Mouse (Mus musculus): Measurements from ENCODE around the gene Pkd1l2.

The Pkd1l2 gene

DNA sequence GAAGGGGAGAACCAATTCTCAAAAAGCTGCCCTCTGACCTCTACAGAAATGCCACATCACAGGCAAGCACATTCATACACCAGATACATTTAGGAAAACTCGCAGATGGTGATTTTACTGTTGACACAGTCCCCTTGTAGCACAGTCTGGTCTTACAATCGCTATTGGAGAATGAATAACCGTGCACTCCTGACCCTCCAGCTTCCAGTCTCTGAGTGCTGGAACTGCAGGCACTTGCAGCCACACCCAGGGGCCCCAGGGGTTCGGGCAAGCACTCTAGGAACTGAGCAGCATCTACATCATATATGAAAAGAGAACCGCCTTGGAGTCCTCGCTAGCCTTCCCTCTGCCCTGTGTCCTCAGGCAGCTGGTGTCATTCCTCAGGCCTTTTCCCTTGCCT is 50.8 kb downstream of the Pkd1l2 start:
- DNase-seq, result no peak

DNA sequence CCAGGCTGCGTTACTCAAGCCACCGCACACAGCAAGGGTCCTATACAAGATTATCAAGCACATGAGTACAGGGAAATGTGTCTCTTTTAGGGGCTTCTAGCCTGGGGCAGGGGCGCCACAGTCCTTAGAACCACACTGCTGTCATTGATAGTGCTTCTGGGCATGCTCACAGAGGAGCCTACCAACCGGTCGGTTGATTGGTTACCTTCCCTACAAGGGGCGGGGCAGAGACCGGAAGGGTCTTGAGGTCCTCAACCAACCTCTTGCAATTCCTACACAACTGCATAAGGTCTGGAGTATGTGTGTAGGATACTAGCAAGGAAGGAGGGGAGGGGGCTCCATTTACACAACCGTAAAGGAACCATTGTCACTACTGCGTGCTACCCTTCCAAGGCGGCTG is 53.6 kb downstream of the Pkd1l2 start:
- no peak for DNase-seq

DNA sequence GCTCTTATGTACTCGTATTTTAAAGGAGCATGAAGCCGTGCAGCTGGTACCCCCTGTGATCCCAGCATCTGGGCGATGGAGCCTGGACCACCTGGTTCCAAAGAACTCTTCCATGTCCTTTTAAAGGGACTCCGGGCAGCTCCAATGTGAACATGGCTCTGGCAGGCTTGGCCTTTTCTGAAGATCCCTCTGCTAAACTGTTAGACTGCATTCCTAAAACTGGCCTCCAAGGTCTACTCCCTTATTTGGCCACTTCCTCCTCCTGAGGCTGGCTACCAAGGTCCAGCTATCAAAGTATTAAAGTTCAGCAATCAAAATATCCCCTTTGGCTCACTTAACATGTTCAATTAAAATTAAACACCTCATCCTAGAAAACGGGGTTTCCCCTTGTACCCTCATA is 54.6 kb downstream of the Pkd1l2 start:
- no peak for DNase-seq

DNA sequence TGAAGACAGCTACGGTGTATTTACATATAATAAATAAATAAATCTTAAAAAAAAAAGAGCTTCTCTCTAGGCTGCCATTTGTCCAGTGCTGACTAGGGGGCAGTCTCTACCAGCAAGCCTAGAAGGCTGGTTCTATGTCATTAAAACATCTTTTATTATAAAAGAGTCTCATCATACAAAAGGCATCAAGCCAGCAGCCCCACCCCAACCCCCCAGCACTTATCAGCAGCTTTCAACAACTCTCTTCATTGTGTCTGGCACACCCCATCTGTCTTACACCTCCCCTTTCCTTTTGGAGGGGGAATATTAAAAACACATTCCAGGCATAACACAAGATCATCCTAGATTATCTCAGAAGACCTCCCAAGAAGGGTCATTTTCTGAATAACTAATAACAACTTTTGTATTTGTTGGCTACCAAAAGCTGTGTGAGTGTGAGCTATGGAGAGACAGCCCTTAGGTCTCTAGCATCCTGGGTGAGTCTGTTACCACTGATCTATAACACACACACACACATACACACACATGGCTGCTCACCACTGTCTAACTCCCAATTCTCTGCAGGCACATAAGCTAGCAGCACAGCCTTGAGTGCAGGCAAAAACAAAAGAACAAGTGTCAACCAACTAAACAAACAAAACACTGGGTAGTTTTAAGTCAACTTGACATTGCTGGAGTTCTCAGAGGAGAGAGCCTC is 59.8 kb downstream of the Pkd1l2 start:
- DNase-seq, result no peak

DNA sequence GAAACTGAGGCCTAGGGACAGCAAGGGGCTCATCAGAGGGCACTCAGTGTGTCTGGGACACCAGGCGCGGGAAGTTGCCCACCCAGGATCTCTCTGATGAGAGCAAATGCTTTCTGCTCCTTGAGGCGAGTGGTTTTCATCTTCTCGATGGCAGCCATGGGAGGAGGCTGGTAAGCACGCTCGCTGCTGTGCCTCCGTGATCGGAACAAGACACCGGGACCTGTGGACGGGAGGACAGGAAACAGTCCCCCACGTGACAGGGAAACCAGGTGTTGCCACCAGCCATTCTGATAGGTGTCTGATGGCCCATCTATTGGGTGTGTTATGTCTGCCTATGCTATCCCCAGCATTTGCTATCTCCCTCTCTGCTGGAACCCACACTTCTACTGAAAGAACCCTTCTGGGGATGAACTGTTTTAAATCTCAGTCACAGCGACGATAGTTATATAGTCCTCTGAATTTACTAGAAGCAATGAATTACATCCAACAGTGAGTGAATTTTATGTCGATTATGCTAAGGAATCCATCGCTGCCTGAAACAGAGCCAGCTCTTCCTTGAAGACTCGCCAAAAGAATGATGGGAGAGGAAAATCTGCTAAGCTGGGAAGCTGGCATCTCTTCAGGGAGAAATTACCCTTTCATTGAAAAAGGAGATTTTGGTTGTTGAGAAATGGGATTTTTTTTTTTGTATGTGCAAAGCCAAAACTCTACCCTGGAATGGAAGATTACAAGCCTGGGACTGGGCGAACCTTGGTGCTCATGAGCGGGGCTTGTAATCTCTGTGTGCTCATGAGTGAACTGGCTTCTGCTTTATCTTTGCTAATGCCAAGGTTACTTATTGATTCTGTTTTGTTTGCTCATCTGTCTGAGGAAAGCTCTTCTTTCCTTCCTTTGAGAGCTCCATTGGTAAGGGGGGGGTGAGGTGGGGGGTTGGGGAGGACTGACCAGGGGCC is 62.6 kb downstream of the Pkd1l2 start:
- DNase-seq, result no peak

DNA sequence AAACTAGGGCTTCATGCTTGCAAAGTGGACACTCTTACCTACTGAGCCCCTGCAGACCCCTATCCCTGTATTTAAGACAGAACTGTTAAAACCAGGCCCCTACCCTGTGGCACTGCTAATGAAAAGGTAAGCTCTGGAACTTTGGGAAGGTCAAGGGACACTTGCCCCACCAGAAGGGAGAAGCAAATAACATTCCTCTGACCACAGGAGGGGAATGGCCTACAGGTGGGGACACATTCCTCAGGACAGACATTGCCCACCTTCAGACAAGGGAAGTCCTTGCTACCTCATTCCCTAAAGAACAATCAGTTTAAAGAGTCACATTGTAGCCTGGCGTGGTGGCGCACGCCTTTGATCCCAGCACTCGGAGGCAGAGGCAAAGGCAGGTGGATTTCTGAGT is 64.4 kb downstream of the Pkd1l2 start:
- DNase-seq, result no peak

DNA sequence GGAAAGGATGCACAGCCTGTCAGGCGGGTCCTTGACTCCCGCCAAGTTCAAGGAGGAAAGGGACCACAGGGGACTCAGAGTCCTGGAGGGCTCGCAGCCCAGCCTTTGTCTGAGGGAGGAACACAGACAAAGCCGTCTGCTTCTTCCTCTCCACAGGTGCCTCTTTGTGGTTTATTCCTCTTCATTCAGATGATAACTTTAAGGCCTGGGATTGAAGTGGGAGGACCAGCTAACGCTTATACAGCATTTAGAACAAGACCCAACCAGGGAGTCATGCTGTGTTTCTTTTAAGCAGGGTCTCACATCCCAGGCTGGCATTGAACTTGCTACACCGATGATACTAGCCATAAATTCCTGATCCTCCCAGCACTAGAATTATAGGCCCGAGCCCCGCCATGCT is 65.2 kb downstream of the Pkd1l2 start:
- DNase-seq, result no peak

DNA sequence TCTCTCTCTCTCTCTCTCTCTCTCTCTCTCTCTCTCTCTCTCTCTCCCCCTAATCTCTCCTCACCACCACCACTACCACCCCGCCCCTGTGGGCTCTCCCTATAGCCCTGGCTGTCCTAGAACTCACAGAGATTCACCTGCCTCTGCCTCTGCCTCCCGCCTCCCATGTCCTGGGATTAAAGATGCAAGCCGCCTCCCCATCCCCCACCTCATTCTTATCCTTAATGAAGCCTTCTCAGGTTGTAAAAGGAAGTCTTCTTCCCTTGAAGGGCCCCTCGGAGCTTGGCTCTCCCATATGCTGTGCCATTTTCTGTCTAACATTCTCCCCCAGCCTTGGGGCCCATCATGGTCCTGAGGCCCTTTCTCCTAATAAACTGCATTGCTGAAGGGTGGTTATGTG is 66.6 kb downstream of the Pkd1l2 start:
- no peak for DNase-seq

DNA sequence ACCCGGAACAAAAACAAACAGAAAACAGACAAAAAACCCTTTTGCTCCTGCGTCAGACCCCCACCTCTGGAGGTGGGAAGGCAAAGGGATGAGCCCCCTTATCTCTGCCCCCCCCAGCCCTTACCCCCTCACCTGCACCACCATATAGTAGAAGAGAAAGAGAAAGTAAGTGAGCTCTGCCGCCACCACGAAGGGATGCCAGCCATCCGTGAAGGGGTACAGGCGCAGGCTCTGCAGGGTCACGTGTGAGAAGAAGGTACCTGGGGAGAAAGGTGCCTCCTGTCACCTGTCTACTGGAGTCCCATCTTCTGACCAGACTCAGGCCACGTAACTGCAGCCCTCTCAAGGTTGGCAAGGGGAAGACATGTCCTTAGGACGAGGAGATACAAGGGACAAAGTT is 70.9 kb downstream of the Pkd1l2 start:
- DNase-seq, result peak; percentile 37 to 55

DNA sequence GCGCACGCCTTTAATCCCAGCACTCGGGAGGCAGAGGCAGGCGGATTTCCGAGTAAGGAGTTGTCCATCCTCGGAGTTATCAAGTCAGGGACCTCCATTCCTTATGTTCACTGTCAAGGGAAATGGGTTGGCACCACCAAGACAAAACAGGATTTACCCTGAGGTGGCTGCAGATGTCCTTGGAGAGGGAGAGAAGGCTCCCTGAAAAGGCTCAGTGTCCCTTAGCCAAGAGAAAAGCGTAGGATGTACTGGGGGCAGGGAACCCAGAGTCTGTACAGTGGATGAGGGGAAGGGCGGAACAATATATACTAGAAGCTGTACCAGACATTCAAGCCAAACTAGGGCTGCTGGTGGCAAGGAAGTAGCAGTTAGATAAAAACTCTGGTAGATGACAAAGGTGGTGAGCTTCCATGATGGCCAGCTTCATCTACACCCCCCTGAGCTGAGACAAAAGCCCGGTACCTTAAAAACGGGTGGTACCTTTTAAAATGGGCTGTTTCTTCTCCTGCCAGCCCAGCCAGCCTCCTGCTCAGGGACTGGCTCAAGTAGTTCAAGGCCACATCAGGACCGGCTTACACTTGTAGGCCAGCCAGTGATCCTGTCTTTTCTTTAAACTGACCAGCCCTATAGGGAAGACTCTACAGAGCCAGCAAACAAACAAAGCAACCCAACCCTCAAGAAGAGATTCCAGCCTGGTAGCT is 88.1 kb downstream of the Pkd1l2 start:
- DNase-seq, result no peak

DNA sequence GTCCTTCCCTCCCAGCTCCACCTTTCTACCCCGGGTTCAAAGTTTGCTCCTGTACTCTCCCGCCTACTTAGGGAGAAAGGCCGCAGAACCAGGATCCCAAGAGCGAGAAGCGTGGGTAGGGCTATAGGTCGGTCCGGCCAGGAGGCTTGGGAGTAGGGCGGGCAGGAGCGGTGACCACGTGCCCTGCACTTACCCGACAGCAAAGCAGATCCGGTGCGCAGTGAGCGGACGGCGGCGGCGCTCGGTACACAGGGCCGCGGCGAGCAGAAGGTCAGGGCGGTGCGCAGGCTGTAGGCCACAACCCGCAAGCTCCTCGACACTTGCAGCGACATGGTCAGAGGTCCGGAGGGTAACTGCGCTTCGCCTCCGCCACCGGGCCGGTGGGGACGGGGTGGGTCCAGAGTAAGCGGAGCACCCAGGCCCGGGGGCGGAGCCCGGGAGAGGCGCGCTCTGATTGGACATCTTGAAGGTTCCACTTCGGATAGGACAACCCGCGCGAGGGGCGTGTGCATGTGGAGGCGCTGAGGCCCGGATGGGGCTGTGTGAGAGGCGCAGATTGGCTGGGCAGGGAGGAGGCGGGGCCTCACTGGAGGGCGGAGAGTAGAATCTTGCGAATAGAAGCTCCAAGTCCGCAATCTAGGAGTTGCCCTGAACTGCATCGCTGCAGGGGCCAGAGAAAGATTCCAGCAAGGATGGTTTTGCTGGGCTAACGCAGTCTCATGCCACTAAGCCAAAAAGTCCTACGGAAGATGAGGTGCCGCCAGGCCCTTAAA is 89.0 kb downstream of the Pkd1l2 start, which contains the start of gene Gcsh:
Gene Gcsh (minus strand): TSS at position 443 of the 773 bp plus-strand sequence.
- DNase-seq, result peak; percentile 97 to 98

DNA sequence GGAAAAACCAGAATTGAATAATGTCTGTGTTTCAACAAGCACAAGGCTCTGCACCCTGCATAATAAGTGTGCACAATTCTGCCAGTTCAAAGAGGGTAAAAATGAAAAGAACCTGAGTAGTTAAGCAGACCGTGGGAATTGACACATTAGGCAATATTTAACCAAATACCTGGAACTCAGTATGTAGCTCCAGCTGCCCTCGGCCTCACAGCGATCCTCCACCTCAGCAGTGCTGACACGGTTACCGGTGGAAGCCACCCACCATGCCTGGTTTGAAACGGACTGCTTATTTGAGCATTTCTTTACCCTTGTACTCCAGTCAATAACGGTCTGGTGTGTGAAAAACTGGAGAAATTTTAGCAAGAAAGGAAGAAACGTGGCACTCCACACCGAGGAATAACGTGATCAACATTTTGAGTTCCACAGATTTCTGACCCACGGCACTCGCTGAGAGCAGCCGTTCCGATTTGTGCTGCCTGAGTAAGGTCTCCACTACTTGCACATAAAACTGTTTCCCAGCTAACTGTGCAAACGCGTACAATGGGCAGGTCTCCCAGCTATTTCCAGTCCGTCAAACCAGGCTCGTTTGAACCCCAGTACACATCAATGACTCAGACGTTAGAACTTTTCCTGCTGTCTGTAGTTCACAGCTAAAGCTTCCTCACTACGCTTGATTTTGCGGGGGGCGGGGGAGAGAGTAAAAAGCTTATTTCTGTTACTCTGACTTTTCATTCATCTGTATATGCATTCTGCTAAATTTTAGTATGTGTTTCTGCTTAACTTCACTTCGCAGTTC is 89.9 kb downstream of the Pkd1l2 start:
- peak; percentile 6 to 13 for DNase-seq

DNA sequence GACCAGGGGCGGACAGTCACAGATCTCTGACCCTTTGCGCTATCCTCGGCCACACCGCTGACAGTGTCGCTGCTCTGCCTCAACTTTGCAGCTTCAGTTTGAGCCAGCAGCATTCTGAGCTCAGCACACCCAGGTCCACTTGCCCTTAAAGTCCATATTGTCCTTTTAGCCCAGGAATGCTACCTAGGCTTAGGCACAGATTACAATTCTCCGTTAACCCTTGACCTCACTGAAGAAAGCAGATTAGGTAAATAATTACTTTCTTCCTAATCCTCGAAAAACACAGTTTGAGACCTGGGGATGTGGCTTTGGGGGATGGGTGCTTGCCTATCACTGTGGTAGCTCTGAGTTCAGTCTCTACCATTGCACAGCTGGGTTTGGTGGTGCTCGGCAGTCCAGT is 91.0 kb downstream of the Pkd1l2 start:
- DNase-seq, result no peak

DNA sequence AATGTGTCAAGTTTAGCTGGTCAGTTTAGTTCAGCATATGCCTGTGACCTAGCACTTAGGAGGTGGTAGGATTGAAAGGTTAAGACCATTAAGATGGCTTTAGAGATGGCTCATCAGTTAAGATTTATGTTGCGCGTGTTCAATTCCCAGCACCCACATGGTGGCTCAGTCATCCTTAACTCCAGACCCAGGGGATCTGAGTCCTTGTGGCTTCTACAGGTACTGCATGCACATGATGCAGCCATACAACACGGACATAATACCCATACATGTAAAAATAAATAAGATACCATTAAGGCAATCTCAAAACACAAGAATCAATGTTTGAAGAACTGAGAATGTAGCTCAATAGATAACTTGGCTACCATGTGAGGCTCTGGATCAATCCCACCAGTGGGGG is 92.4 kb downstream of the Pkd1l2 start:
- DNase-seq, result peak in 1 of 2 experiments; percentile 14

DNA sequence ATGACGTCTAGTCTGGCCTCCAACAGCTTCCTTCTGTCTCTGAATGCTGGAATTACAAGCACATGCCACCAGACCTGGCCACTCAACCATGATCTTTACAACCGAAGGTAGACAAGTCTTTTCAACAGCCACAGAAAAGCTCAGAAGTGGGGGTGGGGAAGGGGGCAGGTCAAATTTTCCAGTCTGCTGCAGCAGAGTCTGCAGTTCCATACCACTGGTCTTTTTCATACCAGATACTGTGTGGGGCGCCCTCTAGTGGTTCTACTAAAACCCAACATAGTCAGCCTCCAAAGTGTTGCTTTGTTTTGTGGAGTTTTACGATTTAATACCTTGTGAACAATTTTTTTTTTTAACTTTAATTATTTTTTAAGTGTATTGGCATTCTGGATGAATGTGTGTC is 102.1 kb downstream of the Pkd1l2 start:
- DNase-seq, result peak; percentile 79 to 81

DNA sequence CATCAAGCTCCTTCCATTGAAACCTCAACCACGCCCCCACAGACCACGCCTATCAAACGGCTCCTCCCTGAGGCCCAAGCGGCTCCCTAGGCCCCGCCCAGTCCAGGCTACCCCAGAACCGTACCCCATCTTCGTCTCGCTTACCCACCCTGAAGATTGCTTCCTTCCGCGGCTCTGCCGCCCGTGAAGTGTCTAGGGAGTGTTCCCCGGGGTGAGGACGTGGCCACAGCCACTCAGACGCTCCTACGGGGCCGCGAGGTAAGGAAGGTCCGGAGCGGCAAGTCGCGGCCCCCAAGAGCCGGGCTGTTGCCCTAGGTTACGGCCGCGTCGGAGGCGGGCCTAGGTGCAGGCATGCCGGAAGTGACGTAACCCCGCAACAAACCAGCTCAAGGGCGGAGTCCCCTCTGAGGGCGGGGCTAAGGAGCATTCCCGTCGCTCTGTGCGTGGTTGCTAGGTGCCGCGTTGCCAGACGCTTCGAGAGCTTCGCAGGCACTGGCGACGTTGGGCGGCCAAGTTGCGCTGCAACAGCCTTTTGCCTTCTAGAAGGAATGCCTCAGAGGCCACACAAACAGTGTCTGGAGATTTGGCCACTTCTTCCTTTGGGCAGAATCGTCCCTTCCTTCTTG is 103.5 kb downstream of the Pkd1l2 start, which contains the start of gene 1700030J22Rik:
Gene 1700030J22Rik (minus strand): TSS at position 329 of the 626 bp plus-strand sequence.
- DNase-seq, result peak; percentile 100

DNA sequence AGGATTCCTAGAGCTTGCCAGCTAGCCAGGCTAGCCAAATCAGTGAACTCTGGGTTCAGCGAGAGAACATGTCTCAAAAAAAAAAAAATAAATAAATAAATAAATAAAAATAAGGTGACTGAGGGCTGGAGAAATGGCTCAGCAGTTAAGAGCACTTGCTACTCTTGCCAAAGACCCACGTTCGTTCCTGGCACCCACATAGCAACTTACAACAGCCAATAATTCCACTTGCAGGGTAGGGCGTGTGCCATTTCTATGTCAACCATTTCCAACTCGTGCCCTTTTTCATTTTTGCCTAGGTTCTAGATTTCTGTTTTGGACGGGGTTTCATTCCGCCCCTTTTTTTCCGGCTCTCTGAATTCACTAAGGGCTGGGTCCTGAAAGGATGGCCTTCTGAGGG is 104.2 kb downstream of the Pkd1l2 start:
- no peak for DNase-seq

DNA sequence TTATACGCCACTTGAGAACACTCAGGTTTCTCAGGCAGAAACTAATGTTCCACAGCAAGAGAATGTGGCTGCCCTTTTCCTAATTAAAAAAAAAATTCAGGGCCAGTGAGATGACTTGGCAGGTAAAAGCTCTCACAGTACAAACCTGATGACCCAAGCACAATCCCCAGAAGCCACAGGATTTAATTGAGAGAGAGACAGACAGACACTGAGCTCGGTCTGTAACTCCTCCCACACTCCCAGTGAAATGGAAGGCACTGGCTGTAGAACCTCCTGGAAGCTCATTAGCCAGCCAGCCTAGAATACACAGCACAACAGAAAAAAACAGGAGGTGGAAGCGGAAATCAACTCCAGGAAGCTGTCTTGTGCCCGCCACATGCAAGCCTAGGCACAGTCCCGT is 106.6 kb downstream of the Pkd1l2 start:
- DNase-seq, result no peak

DNA sequence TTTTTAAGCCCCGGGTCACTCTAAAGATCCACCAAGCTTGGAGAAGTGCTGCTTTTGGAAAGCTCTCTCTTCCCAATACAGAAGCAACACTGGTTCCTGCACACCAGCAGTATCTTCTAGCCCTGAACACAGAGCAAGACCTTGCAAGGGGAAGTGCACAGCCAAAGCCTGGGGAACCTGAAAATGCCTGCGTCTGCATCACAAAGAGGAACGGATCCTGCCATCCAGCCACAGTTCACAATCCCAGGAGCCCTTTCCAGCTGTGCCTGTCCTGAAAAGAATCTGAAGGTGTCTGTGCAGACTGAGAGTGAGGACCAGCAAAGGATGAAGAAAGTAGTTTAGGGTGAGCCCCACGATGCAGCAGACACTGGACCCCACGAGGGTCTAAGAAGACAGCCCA is 107.2 kb downstream of the Pkd1l2 start:
- DNase-seq, result no peak

DNA sequence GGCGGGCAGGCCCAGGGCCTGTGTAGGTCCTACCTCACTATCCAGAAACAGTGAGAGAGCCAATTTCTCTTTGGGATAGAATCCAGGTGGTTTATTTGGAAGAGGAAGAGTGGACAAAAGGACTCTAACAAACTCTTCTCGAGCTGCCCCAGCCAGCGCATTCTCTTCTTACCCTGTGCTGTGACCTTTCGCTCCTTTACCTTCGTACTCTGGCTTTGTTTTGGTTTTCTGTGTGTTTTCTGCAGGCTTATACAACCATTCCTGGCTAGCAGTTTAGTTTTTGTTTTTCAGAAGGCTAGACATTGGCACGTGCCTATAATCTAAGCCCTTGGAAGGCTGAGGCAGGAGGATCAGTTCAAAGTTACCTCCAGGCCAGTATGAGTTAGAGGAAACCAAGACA is 112.7 kb downstream of the Pkd1l2 start:
- no peak for DNase-seq

DNA sequence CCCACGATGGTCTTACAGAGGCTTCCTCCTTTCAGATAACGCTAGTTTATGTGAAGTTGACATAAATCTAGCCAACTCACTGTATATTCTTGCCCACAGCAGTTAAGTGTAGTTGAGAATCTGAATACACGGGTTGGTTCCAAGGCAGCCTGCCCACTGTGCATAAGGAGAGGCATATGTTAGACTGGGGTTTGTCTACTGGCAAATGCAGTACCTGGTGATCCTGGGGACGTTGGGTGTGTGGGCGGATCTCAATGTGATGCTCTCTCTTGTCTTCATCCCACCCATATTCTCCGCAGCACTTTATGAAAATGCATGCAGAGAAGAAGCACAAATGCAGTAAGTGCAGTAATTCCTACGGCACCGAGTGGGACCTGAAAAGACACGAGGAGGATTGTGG is 127.8 kb downstream of the Pkd1l2 start:
- DNase-seq, result no peak

Measured in B cell, adult 2 months (primary cell).